Mouse (Mus musculus) large intestine, adult 2 months (tissue): ENCODE measurements around the gene Ikzf1. TPM values are rescaled to one million over a fixed set of nuclear protein-coding genes. Genes with fewer than 3 reads are reported as not detected.

Source experiments
- polyA plus RNA-seq: library from polyadenylated mRNA; depleted of rRNA; stranded (reverse); fragments of >200 nt; gene quantifications from 2 replicates; pipeline ENCODE4 v1.2.3, GENCODE M21; 2012; rRNA removed

Gene Ikzf1
- polyA plus RNA-seq, 1 experiment = 8.2 TPM

Other genes starting within 250 kb of the Ikzf1 start
- not detected in 2 replicates for gene Spata48, start 222.9 kb upstream of the Ikzf1 start, polyA plus RNA-seq
- 0.04 TPM in 1 of 2 replicates, not detected in the other for gene Zpbp, start 222.6 kb upstream of the Ikzf1 start, polyA plus RNA-seq
- gene 4930512M02Rik, start 57.2 kb upstream of the Ikzf1 start, polyA plus RNA-seq = not detected in 2 replicates
- gene Fignl1, start 124.0 kb downstream of the Ikzf1 start, polyA plus RNA-seq = 3.0 and 5.7 TPM in 2 replicates
- gene Ddc, start 213.1 kb downstream of the Ikzf1 start, polyA plus RNA-seq = 25.5 and 72.8 TPM in 2 replicates